Mouse (Mus musculus) left cerebral cortex, adult 8-10 months (tissue): ENCODE results near the gene Gatad2a. TPM values are rescaled to one million over a fixed set of nuclear protein-coding genes. Genes with fewer than 3 reads are reported as not detected.
A peak's percentile ranks its signal among the peaks of the same experiment; 100 is the strongest.

Experiments used
- DNase-seq, 2 experiments: peaks; one replicate each; pipeline ENCODE4 v3.0.0; 2022; ENCODE audit warnings: low spot score in 2 of 2
- total RNA-seq, 4 experiments: library from RNA; stranded (reverse); gene quantifications; 2 replicates each; pipeline ENCODE4 v1.2.4; 2022

Gatad2a gene
- total RNA-seq, 4 experiments from 2014 or later: 29.7 to 38.2 (median 30.4) TPM

DNA sequence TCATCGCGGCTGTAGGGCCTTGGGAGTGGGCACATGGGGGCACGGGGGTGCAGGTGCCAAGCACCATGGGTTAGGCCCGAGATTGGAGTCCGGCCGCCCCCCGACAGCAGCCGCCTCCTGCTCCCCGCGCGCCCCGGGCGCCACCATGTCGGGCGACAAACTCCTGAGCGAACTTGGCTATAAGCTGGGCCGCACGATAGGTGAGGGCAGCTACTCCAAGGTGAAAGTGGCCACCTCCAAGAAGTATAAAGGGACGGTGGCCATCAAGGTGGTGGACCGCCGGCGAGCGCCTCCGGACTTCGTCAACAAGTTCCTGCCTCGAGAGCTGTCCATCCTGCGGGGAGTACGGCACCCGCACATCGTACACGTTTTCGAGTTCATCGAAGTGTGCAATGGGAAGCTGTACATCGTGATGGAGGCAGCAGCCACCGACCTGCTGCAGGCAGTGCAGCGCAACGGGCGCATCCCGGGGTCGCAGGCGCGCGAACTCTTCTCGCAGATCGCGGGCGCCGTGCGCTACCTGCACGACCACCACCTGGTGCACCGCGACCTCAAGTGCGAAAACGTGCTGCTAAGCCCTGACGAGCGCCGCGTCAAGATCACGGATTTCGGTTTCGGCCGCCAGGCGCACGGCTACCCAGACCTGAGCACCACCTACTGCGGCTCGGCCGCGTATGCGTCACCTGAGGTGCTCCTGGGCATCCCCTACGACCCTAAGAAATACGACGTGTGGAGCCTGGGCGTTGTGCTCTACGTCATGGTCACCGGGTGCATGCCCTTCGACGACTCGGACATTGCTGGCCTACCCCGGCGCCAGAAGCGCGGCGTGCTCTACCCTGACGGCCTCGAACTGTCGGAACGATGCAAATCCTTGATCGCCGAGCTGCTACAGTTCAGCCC lies 93.8 kb downstream of the Gatad2a start, which contains the start of the genes Tssk6, Ndufa13 and Yjefn3:
Tssk6 (plus strand) TSS at position 22 of the 900 bp plus-strand sequence.
Ndufa13 (minus strand) TSS at position 396 of the 900 bp plus-strand sequence.
Yjefn3 (minus strand) TSS at position 550 of the 900 bp plus-strand sequence.
- DNase-seq: peak; percentile 45 to 61

DNA sequence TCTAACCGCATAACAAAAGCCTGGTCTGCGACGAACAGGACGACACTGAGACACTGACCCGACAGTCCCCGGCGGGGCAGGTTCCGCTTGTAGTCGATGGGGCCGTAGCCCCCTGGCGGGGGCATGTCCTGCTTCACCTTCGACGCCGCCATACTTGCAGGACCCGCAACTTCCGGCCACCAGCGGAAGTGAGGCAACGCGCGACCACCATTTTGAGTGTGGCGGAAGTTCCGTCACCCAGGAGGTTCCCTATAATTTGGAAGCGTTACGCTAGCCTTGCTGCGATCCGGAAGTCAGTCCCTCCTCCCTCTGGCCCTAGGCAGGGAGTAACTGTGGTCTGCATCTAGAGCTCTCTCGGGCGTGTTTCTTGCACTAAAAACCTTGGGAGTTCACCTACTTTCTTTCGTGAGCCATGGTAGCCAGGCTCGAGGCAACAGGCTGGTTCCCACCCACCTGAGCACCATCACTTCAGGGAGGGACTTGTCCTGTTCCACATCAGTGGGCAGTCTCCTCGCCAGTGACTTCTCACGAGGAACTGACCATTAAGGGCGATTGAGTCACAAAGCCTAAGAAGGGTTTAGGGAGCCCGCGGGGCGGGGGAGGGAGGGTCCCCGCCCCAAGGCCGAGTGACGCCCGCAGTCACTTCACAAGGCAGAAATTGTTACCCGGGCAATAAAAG lies 94.6 kb downstream of the Gatad2a start:
- DNase-seq: peak; percentile 94 to 97

DNA sequence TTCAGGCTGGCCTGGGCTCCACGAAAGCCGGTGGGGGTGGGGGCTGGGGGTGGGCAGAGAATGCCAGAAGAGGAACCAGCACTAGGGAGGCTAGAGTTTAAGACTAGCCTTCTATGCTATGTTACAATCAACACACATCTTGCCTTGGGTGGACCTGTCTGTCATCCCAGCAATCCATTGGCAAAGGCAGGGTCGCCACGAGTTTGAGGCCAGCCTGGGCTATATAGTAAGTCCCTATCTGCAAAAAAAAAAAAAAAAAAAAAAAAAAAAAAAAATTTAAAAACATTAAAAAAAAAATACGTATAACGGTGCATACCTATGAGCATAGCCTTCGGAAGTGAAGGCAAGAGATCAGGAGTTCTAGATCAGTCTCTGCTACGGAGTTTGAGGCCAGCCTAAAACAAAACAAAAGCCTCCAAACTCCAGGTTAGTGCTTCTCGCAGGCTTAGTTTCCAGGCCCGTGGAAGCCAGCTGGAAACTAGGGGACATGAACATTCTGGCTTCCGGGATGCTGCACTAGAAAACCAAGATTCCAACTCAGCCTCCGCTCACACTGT lies 95.2 kb downstream of the Gatad2a start:
- no peak for DNase-seq

DNA sequence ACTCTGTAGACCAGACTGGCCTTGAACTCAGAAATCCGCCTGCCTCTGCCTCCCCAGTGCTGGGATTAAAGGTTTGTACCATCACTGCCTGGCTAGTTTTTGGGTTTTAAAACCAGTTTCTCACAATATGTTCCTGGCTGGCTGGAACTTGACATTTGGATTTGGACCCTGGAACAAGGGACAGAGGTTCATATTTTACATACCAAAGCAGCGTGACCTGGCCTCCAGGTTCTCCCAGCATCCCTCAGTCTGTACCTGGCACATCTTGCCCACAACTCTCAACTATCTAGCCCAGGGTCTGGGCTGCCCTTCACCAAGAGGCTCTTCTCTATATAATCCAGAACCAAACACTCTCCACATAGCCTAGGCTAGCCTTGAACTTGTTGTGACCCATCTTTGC lies 96.3 kb downstream of the Gatad2a start:
- no peak for DNase-seq

DNA sequence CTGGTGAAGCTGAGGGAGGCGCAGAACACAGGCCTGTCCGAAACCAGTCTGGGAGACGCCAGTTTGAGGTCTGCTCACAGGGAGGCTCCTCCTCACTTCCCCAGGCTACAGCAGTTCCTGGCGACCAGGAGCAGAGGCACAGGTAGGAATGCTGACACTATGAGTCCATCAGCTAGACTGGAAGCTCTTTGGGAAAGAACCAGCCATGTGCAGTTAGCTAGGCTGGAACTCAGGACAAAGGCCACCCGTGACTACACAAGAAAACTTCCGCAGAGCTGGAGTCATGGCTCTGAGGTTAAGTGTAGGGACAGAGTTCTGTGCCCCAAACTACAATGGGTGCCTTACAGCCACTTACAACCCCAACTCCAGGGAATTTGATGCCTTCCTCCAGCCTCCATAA lies 98.3 kb downstream of the Gatad2a start:
- DNase-seq: no peak

DNA sequence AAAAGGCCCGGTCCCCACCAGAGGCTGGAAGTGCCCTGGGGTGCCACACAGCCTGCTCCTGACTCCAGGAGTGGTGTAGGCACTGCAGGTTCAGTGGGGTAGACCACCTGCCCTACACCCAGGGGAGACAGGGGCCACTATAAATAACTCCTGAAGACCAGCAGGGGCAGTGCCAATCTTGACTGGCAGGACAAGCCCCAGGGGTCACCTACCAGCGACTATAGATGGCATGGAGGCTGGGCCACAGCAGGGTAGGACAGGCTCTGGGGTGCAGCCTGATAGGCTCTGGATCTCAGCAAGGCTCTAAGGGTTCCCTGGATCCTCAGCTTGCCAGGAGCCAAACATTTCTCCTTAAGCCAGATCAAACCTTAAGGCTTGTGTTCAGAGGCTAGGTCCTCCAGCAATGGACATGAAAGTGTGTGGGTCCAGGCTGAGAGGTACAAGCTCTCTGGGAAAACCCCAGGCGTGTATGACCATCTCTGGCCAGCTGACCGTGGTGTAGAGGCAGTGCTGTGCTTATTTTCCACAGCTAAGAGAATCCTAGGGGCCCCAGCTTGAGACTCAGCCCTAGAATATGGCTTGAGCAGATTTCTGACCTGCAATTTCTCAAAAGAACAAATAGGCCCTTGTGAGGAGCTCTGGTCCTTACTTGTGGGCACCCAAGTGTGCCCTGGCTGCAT lies 100.3 kb downstream of the Gatad2a start:
- no peak for DNase-seq

DNA sequence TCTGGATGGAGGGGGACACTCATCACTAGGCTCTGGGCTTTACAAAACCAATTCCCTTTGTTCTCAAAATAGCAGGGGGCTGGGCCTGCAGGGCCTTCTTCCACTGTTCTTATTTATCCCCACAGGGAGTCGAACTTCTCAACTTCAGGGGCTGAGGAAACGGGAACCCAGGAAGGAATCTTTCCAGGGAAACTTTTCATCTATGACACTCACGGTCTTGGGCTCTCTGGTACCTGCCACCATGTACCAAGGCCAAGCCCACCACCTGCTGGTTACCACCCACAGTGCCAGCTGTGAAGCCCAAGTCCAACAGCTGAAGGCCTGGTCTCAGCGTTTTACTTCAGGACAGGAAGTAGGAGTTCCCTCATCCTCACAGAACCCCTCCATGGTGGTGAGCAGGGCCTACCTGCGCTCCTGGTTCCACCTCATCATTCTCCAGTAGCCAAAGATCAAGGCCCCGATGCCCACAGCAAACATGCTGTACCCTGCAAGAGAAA lies 101.3 kb downstream of the Gatad2a start:
- DNase-seq: no peak

DNA sequence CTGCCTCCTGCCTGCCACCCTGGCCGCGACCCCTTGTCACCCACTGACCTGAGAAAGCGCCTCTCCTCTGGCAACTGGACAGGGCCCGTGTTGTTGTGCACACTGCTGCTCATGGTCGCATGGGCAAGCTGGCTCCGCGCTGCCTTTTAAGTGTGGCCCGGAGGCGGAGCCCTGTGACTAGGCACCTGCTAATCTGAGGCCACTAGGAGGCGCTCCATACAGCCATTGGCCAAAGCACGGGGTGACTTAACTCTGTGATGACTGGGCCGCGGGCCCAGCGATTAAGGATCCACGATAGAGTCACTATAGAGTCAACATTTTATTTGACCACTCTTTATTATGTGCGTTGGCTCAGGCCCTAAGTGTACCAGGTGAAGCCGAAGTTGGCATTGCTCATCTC lies 102.3 kb downstream of the Gatad2a start:
- peak in 1 of 2 experiments; percentile 59 for DNase-seq

DNA sequence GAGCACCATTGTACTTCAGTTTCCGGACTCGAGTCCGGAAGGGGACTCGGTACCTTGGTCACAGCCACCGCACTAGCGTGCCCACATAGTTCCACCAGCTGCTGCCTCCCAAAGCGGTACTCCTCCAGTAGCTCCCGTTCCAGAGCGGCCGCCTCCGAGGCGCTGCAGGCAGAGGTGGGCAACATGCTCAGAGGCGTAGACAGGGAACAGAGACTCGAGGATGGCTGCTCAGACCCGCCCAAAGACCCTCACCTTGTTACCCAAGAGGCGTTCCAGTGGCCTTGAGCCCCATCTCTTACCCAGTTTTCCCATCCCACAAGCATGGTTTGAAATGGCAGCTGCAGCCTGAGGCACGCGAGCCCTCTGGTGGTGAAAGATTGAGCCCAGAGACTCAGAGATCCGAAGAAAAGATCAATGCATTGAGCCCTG lies 105.4 kb downstream of the Gatad2a start:
- peak; percentile 55 to 60 for DNase-seq

DNA sequence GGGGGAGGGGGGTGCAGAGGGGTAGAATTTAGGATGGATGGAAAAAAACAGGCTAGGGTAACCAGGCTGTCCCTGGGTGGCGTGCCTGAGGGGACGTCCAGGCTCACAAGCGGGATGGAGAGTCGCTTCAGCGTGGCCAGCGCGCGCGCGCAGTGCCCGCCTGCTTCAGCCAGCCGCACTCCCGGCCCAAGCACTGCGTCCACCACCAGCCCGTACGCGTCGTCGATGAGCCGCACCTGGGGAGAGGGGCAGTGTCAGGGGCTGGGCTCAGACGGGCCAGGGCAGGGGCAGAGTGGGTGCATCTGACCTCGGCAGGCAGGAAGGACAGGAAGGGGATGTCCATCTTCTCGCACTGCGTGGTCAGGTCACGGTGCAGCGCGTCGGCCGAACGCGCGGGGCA lies 107.3 kb downstream of the Gatad2a start:
- no peak for DNase-seq

DNA sequence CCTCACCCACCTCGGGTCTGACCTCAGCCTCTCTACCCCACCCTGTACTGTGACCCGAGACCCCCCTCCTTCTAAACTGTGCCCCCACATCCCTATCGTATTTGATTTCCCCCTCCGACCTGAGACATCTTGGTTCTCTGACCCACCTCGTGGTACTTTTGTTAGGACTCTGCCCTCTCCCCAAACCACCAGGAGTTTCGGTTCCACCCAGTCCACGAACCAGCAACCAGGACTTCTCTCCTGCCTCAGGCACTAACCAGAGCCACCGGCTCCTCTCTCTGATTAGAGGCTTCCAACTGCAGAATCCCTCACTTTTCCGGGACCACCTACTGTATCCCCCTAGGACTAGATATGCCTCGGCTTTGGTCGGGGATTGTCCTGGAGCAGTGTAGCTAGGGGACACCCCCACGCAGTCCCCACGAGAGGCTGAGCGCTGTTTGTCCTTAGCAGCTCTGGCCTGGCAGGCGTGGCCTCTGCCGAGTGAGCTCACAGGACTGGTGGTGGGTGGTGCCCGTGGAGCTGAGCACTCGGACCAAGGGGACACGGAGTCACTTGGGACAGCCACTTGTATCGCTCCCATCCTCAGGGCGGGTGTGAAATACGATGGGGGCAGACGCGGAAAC lies 107.8 kb downstream of the Gatad2a start:
- DNase-seq: no peak

DNA sequence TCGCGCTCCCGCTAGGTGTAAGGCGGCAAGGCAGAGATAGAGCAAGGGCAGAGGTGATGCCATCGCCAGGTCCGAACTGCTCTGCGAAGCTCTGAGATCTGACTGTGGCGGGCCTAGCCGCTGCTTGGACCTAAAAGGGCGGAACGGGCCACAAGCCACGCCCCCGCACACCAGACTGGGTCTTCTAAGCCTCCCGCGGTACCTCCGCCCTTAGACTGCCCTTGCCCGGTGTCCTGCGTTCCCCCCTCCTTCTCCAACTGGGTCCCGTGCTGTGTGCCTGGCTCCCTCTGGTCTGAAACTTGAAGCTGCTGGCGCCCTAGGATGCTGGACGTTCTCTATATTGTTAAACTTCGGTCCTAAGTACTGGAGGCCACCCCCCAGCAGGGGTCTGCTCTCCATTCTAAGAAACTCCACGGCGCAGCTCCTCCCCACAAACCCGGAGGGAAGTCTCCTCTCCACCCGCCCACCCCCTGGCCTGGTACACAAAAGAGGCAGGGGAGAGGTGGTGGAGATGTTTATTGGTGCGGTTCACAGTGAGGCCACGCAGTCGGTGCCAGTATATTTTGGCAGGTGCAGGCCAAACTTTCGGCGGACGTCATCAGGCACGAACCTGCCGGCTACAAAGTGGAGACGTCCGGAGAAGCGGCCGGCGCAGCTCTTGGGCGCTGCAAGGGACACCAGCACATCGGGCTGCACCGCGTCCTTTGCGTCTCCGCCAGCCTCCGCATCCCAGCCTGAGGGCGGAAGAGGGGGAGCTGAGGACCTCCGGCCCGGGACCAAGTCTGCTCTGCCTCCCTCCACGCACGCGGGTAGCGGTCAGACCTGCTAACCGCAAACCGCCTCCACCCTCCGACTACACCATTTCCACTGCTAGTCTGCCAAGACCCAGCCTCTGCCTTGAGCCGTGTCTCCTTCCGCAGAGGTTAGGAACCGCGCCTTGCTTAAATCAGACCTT lies 108.6 kb downstream of the Gatad2a start, which contains the start of gene Cilp2:
Cilp2 (minus strand) TSS at position 399 of the 955 bp plus-strand sequence.
- no peak for DNase-seq

DNA sequence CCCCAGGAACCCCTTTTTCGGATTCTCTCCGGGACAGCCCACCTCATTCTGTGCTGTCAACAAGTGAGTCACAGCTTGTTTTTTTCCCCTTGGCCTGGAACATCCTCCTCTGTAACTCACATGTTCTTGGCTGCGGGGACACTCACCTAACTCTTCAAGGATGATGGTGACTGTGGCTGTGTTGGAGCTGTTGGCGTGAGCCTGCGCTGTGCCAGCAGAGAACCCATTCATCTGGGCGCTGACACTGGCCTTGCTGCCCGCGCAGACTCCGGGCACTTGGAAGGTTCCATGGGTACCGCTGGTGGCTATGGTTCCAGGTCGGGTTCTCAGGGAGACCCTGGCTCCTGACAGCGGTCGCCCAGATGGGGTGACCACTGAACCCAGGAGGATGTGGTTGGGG lies 112.0 kb downstream of the Gatad2a start:
- DNase-seq: no peak

DNA sequence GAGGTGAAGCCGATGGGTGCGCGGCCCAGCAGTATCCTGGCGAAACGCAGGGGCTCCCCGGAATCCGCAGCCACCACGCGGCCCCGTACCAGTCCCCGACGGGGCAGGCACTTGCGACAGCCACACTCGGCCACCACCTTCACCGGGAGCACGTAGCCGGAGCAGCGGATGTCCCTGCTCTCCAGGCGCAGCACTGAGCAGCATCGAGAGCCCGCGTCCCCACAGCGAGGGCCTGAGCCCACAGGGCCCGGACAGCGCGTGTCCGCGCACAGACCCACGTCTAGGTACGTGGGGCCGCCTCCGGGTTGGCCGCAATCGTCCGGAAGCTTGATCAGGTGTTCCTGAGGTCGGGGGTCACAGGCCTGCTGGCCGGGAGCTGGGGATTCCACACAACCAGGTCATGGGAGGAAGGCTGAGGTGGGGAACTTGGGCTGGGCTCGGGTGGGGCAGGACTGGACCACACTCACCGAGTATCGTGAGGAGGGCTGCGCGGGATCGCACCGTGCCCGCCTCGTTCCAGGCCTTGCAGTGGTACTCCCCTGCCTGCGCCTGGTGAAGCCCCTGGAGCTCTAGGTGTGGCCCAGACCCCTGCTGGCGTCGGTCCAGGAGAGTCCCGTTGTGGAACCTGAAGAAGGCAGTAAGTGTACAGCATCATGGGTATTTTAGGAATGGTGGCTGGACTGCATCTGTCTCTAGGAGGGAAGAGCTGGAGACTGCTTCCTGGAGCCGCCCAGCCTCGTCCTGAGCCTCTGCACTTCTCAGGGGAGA lies 113.2 kb downstream of the Gatad2a start:
- DNase-seq: peak in 1 of 2 experiments; percentile 17

DNA sequence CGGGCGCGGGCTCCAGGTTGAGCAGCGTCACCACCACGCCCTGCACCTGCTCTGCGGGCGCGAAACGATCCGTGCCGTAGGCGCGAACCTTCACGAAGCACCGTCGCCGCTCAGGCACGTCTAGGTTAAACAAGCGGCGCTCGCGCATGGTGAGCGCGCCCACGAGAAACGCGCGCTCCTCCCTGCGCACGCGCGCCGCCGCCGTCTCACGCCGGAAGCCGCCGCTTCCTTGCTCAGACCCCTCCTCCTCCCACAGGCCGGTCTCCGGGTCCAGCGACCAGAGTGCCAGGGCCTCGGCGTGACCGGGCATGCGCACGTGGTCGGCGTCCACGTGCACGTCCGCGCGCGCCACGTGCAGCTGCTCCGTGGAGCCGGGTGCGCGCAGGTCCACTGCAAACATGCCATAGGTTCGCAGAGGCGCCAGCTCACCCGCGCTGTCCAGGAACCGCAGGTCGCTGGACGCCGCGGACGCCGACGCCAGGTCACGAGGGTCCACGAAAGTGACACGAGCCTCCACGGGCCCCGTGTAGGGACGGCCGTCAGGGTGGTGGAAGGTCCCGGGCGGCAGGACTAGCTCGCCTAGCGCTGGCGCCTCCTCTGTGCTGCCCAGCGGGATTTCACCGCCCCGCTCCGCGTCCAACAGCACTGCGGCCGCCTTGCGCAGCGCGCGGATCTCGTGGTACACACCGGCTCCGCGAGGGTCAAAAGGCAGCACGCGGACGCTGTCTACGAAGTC lies 114.0 kb downstream of the Gatad2a start:
- peak in 1 of 2 experiments; percentile 45 for DNase-seq

DNA sequence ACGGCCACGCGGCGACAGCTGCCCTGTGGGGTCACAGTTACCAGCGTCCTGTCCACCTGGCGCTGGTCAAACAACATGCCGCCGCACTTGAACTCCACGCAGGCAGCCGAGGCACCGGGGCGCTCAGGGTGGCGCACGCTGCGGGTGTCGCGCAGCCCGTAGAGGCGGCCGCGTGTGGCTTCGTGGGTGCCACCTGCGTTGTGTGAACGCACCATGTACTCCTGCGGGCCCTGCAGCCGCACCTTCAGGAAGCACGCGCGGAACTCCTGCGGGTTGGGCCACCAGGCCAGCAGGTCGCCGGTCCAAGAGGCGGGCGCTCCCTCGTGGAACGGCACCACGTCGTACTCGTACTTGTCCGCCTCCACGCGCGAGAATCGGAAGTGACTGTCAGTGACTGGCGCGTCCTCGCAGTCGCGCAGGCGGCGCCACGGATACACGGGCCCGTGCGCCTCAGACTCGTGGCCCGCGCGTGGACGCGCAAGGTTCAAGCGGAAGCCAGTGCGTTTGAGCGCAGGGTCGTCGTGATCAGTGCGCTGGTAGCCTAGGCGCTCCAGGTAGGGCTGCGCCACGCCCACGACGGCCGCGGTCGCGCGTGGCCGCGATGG lies 114.8 kb downstream of the Gatad2a start:
- DNase-seq: no peak

DNA sequence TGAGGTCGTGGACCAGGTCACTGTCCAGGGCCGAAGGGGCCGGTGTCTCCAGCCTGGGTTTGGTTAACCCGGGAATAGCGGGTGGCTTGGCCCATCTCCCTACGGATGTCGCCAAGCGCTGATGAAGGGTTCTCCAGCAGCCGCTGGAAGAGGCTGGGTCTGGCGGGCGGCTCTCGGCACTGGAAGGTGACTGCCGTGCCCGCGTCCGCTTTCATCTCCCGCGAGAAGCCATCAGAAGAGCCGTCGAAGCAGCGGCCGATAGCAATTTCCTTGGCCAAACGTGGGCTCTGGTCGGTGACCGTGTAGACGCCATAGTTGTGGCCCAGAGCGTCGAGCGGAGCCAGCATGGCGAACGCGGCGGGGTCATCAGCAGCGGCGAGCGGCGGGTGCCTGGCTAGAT lies 115.3 kb downstream of the Gatad2a start:
- DNase-seq: no peak

DNA sequence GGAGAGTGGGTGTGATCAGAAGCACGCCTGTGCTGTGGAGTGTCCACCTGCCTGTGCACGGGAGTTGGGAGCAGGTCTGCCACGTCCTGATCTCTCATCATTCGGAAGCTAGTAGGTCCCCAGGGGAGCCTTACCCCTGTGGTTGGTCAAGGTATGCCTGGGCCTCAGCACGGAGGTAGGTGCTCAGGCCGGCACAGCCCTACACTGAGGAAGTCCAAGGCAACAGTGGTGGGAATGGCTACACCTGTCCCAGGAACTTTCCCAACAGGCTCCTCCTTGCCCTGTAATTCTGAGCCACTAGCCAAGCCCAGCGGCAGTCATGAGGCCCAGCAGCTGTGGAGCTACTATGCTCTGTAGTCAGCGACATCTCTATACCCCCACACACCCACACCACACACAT lies 116.5 kb downstream of the Gatad2a start:
- no peak for DNase-seq
